Mouse (Mus musculus) left cerebral cortex, adult 11 months (tissue): Measurements from ENCODE around the gene Lenep.

Experiments used
- DNase-seq: peaks from one replicate; pipeline ENCODE4 v3.0.0; 2022; ENCODE audit warnings: low spot score

Lenep gene

DNA sequence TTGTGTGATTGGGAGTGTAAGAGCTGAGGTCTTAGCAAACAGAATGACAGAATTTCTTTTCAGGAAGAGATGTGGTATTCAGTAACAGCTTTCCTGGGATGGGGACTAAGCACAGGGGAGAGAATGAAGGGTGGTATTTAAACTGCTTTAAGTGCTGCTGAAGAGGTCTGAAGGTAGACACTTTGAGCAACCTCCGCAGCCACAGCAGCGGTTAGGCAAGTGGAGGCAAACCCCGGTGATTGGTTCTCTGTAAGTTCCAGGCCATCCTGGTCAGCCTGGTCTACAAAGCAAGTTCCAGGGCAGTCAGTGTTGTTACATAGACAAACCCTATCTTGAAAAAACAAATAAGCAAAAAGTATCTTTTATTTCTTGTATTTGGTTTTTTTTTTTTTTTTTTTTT, 17.4 kb upstream of the Lenep start:
- no peak for DNase-seq

DNA sequence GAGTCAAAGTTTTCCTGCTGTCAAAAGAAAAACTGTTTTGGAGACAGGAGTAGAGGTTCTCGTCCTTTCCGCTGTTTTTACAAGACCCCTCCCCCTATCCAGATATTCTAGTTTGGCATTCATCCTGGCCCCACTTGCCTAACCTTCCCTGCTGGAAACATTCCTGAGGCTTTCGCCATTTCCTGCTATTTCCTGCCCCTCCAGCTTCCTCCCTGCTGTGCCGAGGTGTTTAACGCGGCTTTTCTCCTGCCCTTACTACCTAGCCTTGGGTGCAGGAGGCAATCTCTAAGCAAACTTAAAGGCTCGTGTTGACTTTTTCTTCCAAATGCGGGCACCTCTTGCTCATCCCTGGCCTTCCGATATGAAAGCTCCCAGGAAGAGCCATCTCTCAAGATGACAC, 17.0 kb upstream of the Lenep start:
- no peak for DNase-seq

DNA sequence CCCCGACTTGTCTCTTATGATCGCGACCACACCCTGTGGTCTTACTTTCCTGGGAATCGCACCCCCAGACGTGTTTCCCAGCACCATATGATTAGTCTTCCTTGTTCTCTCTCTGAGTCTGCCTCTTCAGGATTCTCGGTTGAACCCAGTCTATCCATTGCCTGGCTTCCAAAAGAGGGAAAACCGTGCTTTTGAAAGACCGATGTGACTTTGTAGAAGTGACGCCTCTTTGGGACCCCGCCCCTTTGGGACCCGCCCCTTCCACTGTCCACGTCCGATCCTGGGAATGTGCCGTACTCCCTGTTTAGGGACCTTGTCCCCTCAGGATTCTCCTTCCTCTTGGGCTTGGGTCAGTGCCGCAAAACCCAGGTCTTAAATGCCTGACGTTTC, 16.3 kb upstream of the Lenep start:
- no peak for DNase-seq

DNA sequence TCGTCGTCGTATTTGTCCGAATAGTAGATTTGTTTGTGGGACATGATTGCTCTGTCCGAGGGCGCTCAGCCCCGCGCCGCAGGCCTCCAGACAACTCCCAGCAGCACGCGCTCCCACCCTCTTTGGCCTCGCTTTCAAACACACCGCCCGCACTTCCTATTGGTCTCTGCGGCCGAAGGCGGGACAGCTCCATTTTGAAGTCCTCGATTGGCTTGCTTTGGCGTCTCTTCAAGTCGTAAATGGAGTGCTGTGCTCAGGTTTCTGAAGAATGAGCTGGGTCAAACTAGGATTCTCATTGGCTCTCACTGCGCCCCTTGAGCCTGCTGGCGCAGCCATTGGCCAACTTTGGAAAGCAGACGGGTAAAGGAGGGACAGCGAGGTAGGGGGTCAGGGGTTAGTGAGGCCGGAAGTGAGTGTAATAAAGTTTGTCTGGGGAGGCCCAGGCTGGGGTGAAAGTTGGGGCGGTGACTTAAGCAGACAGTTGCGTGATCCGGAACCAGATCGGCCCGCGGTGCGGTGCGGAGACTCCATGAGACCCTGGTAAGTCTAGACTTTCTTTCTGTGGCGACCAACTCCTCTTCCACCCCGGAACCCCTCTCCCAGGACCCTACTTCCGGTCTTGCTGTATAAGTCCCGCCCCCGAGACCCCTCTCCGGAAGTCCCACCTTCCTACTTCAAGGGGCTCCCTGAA, 15.7 kb upstream of the Lenep start, which contains the start of the genes Cks1b and Shc1:
Cks1b (minus strand) TSS at position 214 of the 691 bp plus-strand sequence.
Shc1 (plus strand) TSS at position 274 of the 691 bp plus-strand sequence.
- peak; percentile 96 for DNase-seq

DNA sequence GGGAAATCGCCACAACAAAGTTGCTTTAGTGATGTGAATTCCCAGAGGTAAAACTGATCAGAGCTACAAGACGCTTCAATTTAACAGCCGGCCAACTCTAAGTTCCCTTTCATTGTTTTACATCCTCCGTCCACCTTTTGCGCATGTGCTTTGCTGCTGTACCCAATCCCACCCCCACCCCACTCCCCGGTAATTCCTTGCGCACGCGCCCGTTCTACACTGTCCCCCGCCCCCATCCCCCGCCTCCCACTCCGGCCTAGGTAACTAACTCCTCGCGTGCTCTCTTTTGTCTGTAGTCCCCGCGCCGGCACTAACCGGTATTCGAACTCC, 15.2 kb upstream of the Lenep start:
- DNase-seq: no peak

DNA sequence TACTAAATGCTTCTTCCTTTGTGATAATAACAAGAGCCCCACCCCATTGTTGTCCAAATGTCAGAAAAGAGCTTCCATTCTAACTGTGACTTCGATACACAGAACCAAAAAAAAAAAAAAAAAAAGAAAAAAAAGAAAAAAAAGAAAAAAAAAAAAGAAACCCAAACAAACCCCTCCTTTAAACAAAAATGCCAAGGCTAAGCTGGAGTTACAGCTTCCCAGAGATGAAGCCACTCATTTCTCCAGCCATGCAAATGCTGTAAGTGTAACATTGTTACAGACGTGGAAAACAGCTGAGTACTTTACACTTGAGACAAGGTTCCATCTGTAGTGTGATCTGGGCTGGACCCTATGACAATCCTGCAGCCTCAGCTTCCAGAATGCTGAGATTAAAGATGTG, 14.5 kb upstream of the Lenep start:
- no peak for DNase-seq

DNA sequence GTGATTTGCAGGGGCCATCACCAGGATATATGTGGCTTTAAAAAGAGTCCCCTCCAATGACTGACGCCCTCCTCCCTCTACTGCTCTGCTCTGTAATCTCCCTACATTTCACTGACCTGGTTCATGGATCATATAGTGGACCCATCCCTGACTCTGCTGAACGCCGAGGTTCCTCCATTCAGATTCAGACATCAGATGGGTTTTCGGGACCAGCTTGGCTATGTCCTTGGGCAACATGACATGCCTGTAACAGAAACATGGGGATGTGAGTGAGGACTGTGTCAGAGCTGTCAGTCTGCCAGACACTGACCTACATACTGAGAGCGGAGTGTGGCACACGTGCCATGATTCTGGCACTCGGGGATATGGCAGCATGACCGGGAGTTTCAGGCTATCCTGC, 13.6 kb upstream of the Lenep start:
- DNase-seq: no peak

DNA sequence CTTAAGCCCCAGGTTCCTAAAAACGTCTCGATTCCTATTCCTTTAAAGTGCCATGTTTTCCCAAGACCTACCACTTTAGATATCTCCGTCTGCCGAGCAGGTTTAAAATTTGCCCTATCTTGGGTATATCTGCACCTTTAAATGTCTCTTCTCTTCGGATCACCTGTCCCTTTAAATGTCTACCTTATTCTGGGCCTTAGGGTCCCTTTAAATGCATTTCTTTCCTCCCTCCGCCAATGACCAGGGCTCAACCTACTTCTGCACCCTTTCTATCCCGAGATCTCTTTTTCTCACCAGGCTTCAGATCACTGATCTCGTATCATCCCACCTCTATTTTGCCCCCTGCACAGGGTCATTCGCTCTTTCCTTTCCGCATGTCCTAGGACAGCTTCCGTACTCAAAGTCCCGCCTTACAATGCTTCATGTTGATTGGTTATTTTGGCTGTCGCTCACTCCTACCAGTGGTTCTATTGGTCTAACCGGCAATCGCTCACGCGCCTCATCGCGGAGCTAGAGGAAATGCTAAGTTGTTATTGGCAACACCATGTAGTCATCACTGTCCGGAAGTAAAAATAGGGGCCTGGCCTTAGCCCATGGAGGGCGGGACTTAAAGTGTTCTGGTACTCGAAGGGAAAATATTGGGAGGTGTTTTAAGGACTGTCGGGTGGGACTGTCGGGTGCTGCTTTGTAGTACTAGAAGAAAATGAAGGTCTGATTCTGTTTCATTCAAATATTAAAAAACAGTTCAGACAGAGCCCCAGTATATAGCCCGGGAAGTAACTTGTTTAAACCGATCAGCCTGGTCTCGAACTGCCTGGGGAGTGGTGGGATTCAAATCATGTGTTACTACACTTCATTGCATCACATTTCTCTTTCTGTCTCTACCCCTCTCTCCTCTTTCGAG, 9.1 kb upstream of the Lenep start, which contains the start of gene Flad1:
Flad1 (minus strand) TSS at position 381 of the 904 bp plus-strand sequence.
- DNase-seq: peak; percentile 100

DNA sequence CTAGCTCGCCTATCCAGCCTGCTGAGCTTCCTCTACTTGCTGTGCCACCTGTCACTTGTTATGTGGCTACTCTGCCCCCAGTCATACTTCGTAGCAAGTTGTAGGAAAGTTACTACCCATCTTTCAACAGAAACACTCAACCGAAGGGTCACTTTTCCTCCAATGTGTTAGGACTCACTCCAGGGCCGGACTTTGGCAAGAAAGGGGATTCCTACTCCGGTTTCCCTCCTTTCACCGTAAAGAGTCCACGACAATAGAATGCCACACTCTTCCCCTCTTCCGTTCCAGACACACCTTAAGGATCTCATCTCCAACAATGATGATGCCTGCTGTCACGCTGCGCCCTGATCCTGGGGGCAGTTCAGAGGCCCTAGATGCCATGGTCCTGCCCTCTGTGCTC, 8.3 kb upstream of the Lenep start:
- DNase-seq: no peak

DNA sequence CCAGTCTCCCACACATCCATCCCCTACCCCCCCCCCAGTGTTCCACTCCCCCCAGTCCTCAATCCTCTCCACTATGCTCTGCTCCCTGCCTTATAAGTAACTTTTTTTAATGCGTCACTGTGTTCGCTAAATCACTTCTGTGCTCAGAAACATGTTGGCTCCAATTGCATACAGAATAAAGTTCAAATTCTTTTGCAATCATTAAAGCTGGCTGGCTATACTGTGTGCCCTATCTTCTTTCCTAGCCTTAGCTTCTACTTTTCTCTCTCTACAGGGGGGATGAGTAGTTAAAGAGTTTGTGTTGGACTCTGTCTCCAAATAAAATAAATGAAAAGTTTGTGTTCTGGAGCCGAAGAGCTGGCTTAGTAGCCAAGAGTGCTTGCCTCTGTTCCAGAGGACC, 7.1 kb upstream of the Lenep start:
- DNase-seq: no peak

DNA sequence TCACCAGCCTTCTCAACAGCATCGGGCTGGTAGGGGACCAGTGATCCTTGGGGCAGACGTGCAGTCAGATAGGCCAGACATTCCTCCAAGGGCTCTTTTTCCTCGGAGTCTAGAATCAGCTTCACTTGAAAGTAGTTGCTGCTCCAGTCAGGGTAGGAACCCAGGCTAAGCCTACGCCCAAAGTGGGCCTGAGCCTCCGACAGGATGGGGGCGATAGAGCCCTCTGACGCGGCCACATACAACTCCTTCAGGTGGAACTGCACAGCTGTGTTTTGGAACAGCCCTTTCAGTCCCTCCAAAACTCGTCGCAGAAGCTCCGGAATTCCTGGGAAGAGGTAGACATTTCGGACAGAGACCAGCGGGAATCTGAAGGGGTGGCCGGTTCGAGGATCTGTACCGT, 5.9 kb upstream of the Lenep start:
- no peak for DNase-seq

DNA sequence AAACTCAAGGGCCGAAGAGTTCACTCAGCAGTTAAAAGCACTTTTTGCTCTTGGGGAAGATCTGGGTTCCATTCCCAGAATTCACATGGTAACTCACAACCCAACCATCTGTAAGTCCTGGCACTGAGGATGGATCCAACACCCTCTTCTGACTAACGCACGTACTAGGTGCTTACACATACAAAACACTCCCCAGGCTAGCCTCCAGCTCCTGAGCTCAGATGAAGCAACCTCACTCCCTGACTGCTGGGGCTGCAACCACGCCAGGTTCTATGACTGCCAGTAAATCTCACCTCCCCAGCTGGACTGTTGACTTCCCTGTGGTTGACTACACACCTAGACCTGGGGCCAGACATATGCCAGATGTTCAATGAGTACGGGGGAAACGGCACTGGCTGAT, 4.3 kb upstream of the Lenep start:
- no peak for DNase-seq

DNA sequence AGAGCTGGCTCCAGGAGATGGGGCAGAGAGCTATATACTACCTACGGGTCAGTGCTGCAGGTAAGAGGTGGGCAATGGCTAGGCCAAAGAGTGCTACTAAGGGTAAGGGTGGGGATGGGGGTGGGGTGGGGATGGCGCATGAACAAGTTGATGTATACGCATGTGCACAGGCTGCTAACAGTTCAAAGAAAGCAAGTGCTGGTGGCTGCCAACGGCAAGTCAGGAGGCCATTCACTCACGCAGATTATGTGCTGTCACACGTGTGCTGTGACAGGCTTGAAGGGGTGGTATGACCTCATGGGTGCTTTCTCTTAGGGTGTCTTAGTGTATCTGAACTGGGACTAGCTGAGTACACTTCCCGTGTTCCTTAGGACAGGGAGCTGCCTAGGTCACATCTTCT, 1.3 kb downstream of the Lenep start:
- DNase-seq: no peak

DNA sequence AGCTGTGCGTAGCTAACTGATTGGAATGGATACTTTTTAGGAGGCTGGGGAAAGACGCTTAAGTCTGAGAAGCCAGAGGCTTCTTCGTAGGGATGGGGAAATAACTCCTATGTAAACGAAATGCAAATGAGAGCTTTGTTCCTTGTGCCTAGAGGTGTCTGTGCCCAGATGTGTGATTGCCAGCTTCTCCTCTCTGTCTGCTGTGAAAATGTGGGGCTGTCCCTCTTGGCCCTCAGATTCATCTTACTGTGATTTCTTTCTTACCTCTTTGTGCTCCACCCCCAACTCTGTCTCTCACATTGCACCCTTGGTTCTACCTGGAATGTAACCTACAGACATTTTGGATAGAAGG, 6.0 kb downstream of the Lenep start:
- no peak for DNase-seq

DNA sequence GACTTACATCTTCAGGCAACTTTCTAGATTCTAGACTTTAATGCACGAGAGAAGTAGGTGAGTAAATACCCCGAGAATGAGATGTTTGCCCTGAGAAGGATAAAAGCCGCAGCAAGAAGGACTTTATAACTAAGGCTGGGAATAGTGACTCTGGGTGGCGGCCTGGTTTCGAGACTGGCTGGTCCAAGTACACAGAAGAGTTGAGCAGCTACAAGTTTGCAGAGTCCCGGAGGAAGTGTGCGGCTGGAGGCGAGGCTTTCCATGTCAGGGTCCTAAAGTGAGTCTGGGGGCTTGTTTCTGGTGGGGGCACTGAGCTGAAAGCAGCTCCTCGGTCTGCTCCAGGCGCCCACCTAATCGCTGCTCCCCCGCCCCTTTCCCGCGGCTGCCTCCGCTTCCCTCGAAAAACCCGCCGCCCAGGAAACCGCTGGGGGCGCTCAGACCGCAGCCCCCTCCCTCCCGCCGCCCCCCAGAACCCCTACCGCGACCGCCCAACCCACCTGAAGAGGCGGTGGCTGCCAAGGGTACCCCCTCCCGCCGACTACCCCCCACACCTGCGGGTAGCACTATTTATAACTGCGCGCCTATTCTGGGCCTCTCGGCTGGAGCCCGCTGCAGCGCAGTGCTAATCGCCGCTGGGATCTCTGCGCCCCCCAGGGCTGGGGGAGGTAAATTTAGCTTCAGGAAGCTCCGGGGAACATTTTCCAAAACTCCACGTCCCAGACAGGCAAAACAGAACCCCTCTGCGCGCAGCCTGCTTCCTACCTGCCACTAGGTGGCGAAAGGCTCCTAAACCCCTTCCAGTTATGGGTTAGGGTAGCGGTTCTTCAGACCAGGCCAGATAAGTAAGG, 6.6 kb downstream of the Lenep start:
- no peak for DNase-seq

DNA sequence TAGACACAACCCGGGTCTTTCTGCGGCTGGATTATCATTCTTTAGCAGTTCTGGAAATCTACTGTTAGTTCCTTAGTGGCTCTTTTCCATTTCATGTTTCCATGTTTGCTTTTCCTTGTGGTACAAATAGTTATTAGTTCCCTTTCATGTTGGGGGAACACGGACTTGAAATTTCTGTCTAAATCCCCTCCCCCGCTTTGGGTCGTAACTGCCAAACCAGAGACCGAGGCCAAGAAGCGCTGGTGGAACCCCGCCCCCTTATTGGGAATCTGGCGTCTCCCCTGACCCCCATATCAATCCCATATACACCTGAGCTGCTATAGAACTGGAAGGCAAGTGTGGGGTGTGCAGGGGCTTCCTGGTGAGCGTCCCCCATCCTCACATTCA, 7.2 kb downstream of the Lenep start:
- no peak for DNase-seq

DNA sequence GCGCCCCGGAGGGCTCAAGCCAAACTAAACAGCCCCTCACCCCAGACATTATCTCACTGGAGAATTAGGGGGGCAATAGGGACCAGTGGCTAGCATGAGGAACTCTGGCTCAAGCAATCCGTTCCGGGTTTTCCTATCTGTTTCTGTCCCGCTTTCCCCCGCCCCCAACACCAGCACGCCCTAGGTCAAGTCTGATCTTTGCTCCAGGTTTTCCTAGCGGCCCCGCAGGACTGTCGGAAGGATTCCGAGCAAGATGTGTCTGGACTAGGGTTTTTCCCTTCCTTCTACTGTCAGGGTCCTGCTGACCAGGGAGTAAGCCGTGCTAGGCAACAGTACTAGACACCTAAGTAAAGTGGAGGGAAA, 7.7 kb downstream of the Lenep start:
- no peak for DNase-seq

DNA sequence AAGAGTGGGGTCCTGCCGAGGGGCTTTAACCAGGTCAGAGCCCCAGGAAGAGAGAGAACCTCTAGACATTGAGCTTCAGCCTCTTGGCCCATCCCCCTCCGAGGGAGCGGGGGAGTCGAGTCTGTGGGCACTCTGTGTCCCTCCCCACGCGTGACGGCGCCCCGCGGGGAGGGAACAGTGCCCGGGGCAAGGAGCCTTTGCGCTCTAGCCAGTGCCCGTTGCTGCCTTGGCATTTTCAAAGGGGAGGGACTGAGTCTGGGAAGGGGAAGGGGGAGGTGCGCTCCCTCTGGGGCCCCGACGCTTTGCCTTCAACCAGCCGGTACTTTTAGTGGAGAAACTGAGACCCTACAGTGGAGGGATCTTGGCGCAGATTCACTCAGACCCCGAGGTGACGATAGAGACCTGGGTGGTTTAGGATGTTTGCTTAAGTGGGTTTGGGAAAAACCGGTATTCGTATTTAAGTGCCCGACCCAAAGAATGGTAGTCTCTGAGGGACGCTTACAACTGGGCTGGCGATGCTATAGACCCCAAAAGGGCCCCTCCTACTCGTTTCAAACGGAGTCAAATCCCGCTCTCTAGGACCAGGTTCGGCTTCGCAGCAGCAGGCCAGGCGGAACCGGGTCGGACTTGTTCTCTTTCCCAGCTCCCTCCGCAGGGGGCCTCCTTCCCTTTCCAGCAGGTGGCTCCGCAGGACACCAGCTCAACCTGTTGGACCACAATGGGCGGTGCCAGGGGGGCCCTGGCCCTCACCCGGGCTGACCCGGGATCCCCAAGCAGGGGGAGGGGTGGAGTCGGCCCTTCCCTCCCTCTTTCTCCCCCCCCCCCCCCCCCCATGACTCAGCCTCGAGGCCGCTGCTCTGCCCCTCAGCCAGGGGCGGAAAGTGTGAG, 8.3 kb downstream of the Lenep start, which contains the start of gene Zbtb7b:
Zbtb7b (minus strand) TSS at position 771 of the 888 bp plus-strand sequence.
- no peak for DNase-seq

DNA sequence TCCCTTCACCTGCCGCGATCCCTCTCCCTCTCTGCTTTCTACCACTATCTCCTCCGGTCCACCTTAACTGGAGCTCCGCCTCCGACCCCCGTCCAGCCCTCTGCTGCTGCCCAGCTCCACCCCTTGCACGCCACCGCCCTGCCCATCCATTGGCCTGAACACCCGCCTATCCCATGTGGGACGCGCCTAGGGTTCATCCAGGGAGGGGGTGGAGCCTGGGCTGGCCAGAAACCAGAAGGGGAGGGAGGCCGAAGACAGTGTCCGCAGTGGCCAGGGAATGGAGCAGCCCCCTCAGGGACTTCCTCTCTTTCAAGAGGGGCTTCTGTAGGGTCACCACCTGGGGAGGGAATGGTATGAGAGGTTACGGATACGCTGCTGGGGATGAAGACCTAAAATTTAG, 9.0 kb downstream of the Lenep start:
- peak; percentile 93 for DNase-seq

DNA sequence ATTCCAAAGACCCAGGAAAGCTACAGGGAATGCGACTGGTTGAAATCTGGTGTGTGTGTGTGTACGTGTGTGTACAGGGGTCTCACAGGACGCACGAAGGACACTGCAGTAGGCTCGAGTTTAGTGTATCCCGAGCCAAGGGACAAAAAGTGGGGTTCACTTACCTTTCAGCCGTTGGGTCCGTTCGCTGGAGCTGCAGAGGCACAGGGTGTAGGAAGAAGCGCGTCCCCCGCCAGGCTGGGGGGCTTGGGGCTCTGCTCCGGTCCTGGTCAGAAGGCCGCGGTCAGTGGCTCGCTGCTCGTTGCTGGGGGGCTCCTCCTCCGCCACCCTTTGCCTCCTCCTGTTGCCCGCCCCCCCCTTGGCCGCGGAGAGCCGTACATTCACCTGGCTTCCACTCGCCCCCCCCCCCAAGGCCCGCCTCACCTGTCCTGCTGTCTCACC, 9.7 kb downstream of the Lenep start:
- DNase-seq: no peak

DNA sequence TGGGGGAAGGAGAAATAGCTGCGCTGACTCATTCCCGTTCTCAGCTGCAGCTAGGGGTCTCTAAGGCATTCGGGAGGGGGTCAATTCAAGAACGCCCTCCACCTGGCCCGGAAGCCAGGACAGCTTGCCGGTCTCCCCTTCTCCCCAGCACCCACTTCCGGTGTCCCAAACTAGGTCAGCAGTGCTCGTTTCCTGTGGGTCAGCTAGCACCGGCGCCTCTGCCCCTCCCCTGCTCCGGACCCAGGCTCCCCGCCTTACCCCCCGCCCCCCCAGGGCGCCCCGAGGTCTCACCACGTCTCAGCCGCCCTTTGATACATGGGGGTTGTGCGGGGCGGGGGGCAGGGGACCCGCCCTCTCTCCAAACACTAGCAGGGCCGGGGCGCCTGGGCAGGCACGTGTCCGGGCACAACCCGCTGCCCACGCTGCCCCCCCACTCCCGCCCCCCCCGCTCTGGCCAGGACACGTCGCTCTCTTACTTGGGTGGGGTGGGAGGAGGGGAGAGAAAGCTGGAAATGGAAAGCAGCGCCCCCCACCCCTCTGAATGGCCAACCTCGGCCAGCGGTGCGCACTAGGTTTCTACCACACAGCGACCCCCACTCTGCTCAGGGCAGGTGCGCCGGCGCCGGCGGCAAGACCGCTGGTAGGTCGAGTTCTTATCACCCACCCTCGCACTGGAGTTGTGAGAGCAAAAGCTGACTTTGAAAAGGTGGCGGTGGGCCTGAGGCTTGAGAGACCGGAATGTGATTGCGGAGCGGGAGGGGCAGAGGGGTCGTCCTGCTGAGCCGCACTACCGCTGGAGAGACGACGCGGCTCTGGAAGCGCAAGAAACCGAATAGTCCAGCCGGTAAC, 10.7 kb downstream of the Lenep start:
- no peak for DNase-seq
